Mouse (Mus musculus) adrenal gland, adult 2 months (tissue): ENCODE data around the gene Atp2a2. TPM values are rescaled to one million over a fixed set of nuclear protein-coding genes. Genes with fewer than 3 reads are reported as not detected.

Experiments
- DNase-seq: peaks from one replicate; pipeline ENCODE4 v3.0.0; 2021
- polyA plus RNA-seq: library from polyadenylated mRNA; depleted of rRNA; stranded (reverse); fragments of >200 nt; gene quantifications from 2 replicates; pipeline ENCODE4 v1.2.3, GENCODE M21; 2012; rRNA removed
- total RNA-seq, 2 experiments: library from RNA; stranded (reverse); gene quantifications; 2 replicates each; pipeline ENCODE4 v1.2.3; 2021

Atp2a2 gene
- total and polyA plus RNA-seq, 3 experiments: 50.5 to 186 (median 159) TPM

DNA sequence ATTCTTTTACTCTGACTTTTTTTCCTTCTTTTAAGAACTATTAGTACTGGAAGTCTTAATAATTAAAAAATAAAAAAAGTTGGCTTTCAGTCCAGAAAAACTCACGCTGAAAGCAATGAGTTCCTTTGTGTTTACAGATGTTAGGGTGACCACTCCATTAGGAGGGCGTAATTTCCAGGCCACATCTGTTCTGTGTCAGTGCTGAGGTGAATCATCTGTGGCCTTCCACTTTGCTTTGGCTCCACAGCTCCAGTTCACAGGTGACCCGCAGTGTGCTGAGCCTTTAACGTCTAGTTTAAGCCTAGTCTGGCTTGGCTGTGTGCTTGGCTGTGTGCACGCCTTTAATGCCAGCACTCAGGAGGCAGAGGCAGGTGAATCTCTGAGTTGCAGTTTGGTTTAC, 90.1 kb downstream of the Atp2a2 start:
- DNase-seq: no peak

GRCm38 (mm10) chr5:122409692-122410645, 92.1 kb downstream of the Atp2a2 start:
- DNase-seq: no peak

DNA sequence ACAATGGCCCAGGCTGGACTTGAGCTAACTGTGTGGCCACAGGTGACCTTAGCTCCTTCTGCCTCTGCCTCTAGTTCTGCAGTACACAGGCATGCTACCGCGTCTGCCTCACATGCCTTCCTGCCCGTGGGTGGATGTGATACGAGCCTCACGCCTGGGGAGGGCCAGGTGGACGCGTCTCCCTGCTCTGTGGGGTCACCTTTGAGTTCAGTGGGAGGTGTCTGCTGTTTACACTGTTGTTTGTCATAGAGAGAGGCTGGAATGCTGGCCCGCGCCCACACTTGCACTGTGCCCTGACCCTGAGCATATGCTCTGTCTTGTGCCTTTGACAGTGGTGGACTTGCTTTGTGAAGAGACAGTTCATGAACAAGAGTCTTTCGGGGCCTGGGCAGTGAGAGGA, 96.5 kb downstream of the Atp2a2 start:
- DNase-seq: no peak

Other genes with a start within 250 kb of the Atp2a2 start
- gene Tctn1, start 237.8 kb downstream of the Atp2a2 start, total RNA-seq: 10 to 100 TPM; 11.4 to 14.2 TPM
- 47.0 and 58.3 TPM in 2 replicates for gene Tctn1, start 237.8 kb downstream of the Atp2a2 start, polyA plus RNA-seq
- gene Pptc7, start 217.9 kb downstream of the Atp2a2 start, total RNA-seq: 10 to 100 TPM; 52.0 to 63.4 TPM
- 46.3 and 57.5 TPM in 2 replicates for gene Pptc7, start 217.9 kb downstream of the Atp2a2 start, polyA plus RNA-seq
- 1 to 10 TPM; 1.9 to 2.8 TPM for gene Rad9b, start 148.0 kb downstream of the Atp2a2 start, total RNA-seq
- 2.3 and 2.4 TPM in 2 replicates for gene Rad9b, start 148.0 kb downstream of the Atp2a2 start, polyA plus RNA-seq
- 100 to 1,000 TPM; 128 to 165 TPM for gene Vps29, start 147.9 kb downstream of the Atp2a2 start, total RNA-seq
- 13.1 and 18.5 TPM in 2 replicates for gene Vps29, start 147.9 kb downstream of the Atp2a2 start, polyA plus RNA-seq
- 10 to 100 TPM; 24.6 to 32.6 TPM for gene Gpn3, start 130.3 kb downstream of the Atp2a2 start, total RNA-seq
- 48.0 and 62.7 TPM in 2 replicates for gene Gpn3, start 130.3 kb downstream of the Atp2a2 start, polyA plus RNA-seq
- gene Fam216a, start 129.9 kb downstream of the Atp2a2 start, total RNA-seq: 10 to 100 TPM; 24.2 to 38.5 TPM
- 24.7 and 27.4 TPM in 2 replicates for gene Fam216a, start 129.9 kb downstream of the Atp2a2 start, polyA plus RNA-seq
- 100 to 1,000 TPM; 250 to 287 TPM for gene Arpc3, start 110.3 kb downstream of the Atp2a2 start, total RNA-seq
- gene Arpc3, start 110.3 kb downstream of the Atp2a2 start, polyA plus RNA-seq: 103 and 112 TPM in 2 replicates
- 10 to 100 TPM; 42.0 to 46.8 TPM for gene Anapc7, start 80.5 kb downstream of the Atp2a2 start, total RNA-seq
- 41.5 and 42.8 TPM in 2 replicates for gene Anapc7, start 80.5 kb downstream of the Atp2a2 start, polyA plus RNA-seq
- 10 to 100 TPM in 1 of 2 experiments, 1 to 10 TPM in 1; 6.5 to 15.7 TPM for gene Ift81, start 112.3 kb upstream of the Atp2a2 start, total RNA-seq
- 1.4 and 2.2 TPM in 2 replicates for gene Ift81, start 112.3 kb upstream of the Atp2a2 start, polyA plus RNA-seq
- gene P2rx7, start 141.7 kb upstream of the Atp2a2 start, total RNA-seq: 1 to 10 TPM; 3.0 to 3.3 TPM
- gene P2rx7, start 141.7 kb upstream of the Atp2a2 start, polyA plus RNA-seq: 3.1 and 5.3 TPM in 2 replicates
- 10 to 100 TPM; 35.2 to 46.2 TPM for gene P2rx4, start 205.3 kb upstream of the Atp2a2 start, total RNA-seq
- 30.3 and 42.5 TPM in 2 replicates for gene P2rx4, start 205.3 kb upstream of the Atp2a2 start, polyA plus RNA-seq